Mouse (Mus musculus): ENCODE data around the gene Gm21708.
"Not testable (repeated sequence)": the region's sequence is repeated elsewhere in the genome, so short reads cannot be mapped to it uniquely, and the experiment has no call there.

The Gm21708 gene

DNA sequence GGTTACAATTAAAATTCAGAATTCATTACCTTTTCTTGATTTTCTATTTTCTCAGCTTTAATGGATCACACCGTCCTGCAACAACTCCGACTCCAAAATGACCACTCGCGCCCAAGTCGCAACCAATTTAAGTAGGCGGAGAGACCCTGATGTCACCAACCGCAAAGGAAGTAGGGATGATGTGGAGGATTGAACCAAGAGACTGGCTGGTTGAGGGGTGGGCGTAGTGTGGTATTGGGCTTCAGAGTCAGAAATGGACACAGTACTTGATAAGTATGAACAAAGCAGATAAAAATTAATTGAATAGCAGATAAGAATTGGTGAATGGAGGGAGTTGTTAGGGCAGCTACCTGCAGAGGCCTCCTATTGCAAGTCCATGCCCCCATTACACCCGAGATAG is at the start of gene Gm21708, which contains the start of gene Gm21704:
Gene Gm21708 (minus strand): TSS at position 101 of the 400 bp plus-strand sequence.
Gene Gm21704 (minus strand): TSS at position 101 of the 400 bp plus-strand sequence.
- DNase-seq: not testable (repeated sequence)
